Mouse (Mus musculus): Measurements from ENCODE around the gene Txlng. TPM values are rescaled to one million over a fixed set of nuclear protein-coding genes. Genes with fewer than 3 reads are reported as not detected.

The Txlng gene
- polyA plus RNA-seq, 1 experiment from 2014 or later, result 9.0 TPM

- no peak for ATAC-seq (replicated peaks; ENCODE audit: insufficient number of reproducible peaks, insufficient read depth, low FRiP score, low read depth)
- Histone ChIP-seq H3K27me3 (no peaks in the 10 kb centered on the region), H3K9ac (peak overlapping the region; percentile 38; the same call in 1 of the 2 replicates), H3K27ac (peak overlapping the region; percentile 93), H3K9me3 (replicated peaks) (no peaks in the 10 kb centered on the region), H3K4me2 (peak overlapping the region; percentile 55), H3K4me1 (replicated peaks) (peaks cover 9% of the 10 kb centered on the region), H3K4me3 (peak overlapping the region; percentile 78), H3K36me3 (no peaks in the 10 kb centered on the region)
- WGBS, result 17% methylated on average over 20 of the region's 32 CpGs
These were observed 69.8 kb downstream of the Txlng start for GRCm38 (mm10) chrX:162759251-162760114.

- H3K27me3 ChIP-seq, result no peaks in the 10 kb centered on the region
- no peak overlapping the region for H3K9ac ChIP-seq
- no peak overlapping the region for H3K4me2 ChIP-seq
- no peak for ATAC-seq (replicated peaks; ENCODE audit: insufficient number of reproducible peaks, insufficient read depth, low FRiP score, low read depth)
- no peaks in the 10 kb centered on the region for H3K9me3 ChIP-seq (replicated peaks)
- no peak overlapping the region for H3K27ac ChIP-seq
- WGBS, result 70% methylated on average over 7 of the region's 7 CpGs
- no peak overlapping the region for H3K4me3 ChIP-seq
- no peaks in the 10 kb centered on the region for H3K36me3 ChIP-seq
- peaks cover 9% of the 10 kb centered on the region for H3K4me1 ChIP-seq (replicated peaks)
These were observed 73.2 kb downstream of the Txlng start for GRCm38 (mm10) chrX:162756058-162756457.

GRCm38 (mm10) chrX:162754314-162754713 lies 74.9 kb downstream of the Txlng start:
- no peak for ATAC-seq (replicated peaks; ENCODE audit: insufficient number of reproducible peaks, insufficient read depth, low FRiP score, low read depth)
- Histone ChIP-seq H3K27me3 (no peaks in the 10 kb centered on the region), H3K4me3 (no peak overlapping the region), H3K9ac (no peak overlapping the region), H3K36me3 (no peaks in the 10 kb centered on the region), H3K27ac (no peak overlapping the region), H3K9me3 (replicated peaks) (no peaks in the 10 kb centered on the region), H3K4me2 (no peak overlapping the region), H3K4me1 (replicated peaks) (peaks cover 5% of the 10 kb centered on the region)
- 84% methylated on average over 4 of the region's 4 CpGs for WGBS

GRCm38 (mm10) chrX:162752418-162752817 lies 76.8 kb downstream of the Txlng start:
- Histone ChIP-seq H3K27me3 (no peaks in the 10 kb centered on the region), H3K4me3 (no peak overlapping the region), H3K9me3 (replicated peaks) (no peaks in the 10 kb centered on the region), H3K9ac (no peak overlapping the region), H3K27ac (no peak overlapping the region), H3K4me2 (no peak overlapping the region), H3K4me1 (replicated peaks) (no peaks in the 10 kb centered on the region), H3K36me3 (no peaks in the 10 kb centered on the region)
- WGBS, result 98% methylated on average over 2 of the region's 2 CpGs
- no peak for ATAC-seq (replicated peaks; ENCODE audit: insufficient number of reproducible peaks, insufficient read depth, low FRiP score, low read depth)

GRCm38 (mm10) chrX:162748696-162749420 lies 80.4 kb downstream of the Txlng start:
- Histone ChIP-seq H3K27ac (peak overlapping the region; percentile 27), H3K4me2 (no peak overlapping the region), H3K9me3 (replicated peaks) (no peaks in the 10 kb centered on the region), H3K27me3 (no peaks in the 10 kb centered on the region), H3K36me3 (no peaks in the 10 kb centered on the region), H3K4me3 (no peak overlapping the region), H3K9ac (no peak overlapping the region), H3K4me1 (replicated peaks) (no peaks in the 10 kb centered on the region)
- 34% methylated on average over 9 of the region's 9 CpGs for WGBS
- no peak for ATAC-seq (replicated peaks; ENCODE audit: insufficient number of reproducible peaks, insufficient read depth, low FRiP score, low read depth)

GRCm38 (mm10) chrX:162736140-162736659 lies 93.1 kb downstream of the Txlng start:
- peak overlapping the region; percentile 88 for H3K27ac ChIP-seq
- H3K9me3 ChIP-seq (replicated peaks), result no peaks in the 10 kb centered on the region
- WGBS, result 42% methylated on average over 9 of the region's 9 CpGs
- H3K4me3 ChIP-seq, result peak overlapping the region; percentile 51
- no peak overlapping the region for H3K9ac ChIP-seq
- no peaks in the 10 kb centered on the region for H3K4me1 ChIP-seq (replicated peaks)
- ATAC-seq (replicated peaks; ENCODE audit: insufficient number of reproducible peaks, insufficient read depth, low FRiP score, low read depth), result peak; percentile 76
- no peaks in the 10 kb centered on the region for H3K36me3 ChIP-seq
- peak overlapping the region; percentile 66 for H3K4me2 ChIP-seq
- no peaks in the 10 kb centered on the region for H3K27me3 ChIP-seq

- Histone ChIP-seq H3K27me3 (no peaks in the 10 kb centered on the region), H3K27ac (peak overlapping the region; percentile 88), H3K9ac (peak overlapping the region; percentile 38), H3K4me1 (replicated peaks) (no peaks in the 10 kb centered on the region), H3K4me2 (peak overlapping the region; percentile 66), H3K9me3 (replicated peaks) (no peaks in the 10 kb centered on the region), H3K4me3 (peak overlapping the region; percentile 51), H3K36me3 (no peaks in the 10 kb centered on the region)
- 16% methylated on average over 25 of the region's 25 CpGs for WGBS
- peak; percentile 78 for ATAC-seq (replicated peaks; ENCODE audit: insufficient number of reproducible peaks, insufficient read depth, low FRiP score, low read depth)
These were observed 94.0 kb downstream of the Txlng start for GRCm38 (mm10) chrX:162734997-162735929.

- H3K4me2 ChIP-seq, result no peak overlapping the region
- no peak overlapping the region for H3K4me3 ChIP-seq
- no peak overlapping the region for H3K9ac ChIP-seq
- H3K9me3 ChIP-seq (replicated peaks), result no peaks in the 10 kb centered on the region
- no peaks in the 10 kb centered on the region for H3K27me3 ChIP-seq
- H3K4me1 ChIP-seq (replicated peaks), result 0 out of 2 replicates have a peak, but pooled peaks cover 2% of the 10 kb centered on the region
- 76% methylated on average over 4 of the region's 4 CpGs for WGBS
- H3K36me3 ChIP-seq, result no peaks in the 10 kb centered on the region
- no peak for ATAC-seq (replicated peaks; ENCODE audit: insufficient number of reproducible peaks, insufficient read depth, low FRiP score, low read depth)
- no peak overlapping the region for H3K27ac ChIP-seq
These were observed 99.2 kb downstream of the Txlng start for GRCm38 (mm10) chrX:162730031-162730430.
